Mouse (Mus musculus): ENCODE results near the gene 4930402H24Rik.
A peak's percentile ranks its signal among the peaks of the same experiment; 100 is the strongest.

Gene 4930402H24Rik

DNA sequence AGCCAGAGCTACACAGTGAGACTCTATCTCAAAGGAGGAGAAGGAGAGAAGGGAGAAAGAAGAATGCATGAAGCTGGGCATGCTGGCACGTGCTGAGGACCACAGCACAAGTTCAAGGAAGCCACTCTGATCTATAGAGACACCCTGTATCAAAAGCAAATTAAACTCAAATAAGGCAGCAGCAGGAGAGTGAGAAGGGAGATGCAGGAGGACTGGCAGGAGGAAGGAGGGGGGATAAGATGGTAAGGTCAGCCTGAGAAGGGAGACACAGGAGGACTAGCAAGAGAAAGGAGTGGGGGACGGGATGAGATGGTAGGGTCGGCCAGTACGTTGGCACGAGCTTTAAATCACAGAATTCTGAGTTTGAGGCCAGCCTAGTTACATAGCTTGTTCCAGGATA lies 90.0 kb downstream of the 4930402H24Rik start:
- ATAC-seq (ENCODE audit: insufficient number of reproducible peaks, low FRiP score, low TSS enrichment) = no peak

DNA sequence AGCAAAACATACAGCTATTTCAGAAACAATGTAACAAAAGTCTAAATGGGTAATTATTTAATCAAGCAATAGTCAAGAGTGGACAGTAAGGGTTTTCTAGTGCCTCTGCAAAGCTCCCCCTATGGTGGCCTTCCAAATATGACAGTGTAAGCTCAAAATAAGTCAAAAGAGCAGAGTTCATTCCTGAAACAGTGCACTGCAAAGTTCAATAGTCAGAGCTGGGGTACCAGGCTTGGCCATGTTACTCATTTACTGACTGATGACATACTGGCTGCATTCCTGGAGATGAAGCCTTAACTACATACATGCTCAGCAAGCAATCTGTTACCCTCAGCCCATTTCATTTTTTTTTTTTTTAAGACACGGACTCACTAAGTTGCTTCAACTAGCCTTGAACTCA lies 91.7 kb downstream of the 4930402H24Rik start:
- ATAC-seq (ENCODE audit: insufficient number of reproducible peaks, low FRiP score, low TSS enrichment) = no peak

DNA sequence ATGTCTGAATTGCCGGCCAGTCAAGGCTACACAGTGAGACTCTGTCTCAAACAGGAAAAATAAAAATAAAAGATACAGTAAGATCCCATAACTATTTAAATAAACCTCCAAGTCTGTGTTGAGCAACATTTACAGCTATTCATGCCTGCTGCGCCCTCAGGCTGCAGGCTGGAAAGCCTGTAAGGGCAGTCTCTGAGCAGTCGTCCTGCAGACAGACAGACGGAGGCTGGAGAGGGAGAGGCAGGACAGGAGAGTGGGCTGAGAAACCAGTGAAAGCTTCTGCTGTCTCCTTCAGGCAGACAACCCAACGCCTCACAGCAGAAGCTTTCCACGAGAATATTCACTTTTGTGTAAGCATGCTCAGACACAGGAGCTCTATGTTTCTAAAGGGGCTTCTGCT lies 92.5 kb downstream of the 4930402H24Rik start:
- no peak for ATAC-seq (ENCODE audit: insufficient number of reproducible peaks, low FRiP score, low TSS enrichment)

DNA sequence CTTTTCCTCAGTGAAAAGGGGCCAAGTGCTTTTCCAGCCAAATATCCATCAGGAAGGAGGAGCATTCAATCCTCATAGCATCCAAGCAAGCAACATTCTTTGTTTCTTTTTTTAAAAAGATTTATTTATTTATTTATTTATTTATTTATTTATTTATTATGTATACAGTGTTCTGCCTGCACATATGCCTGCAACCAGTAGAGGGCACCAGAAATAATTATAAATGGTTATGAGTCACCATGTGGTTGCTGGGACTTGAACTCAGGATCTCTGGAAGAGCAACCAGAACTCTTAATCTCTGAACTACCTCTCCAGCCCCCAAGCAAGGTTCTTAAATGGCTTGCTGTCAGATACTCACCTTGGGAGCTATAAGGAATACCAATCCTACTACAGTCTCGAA lies 93.7 kb downstream of the 4930402H24Rik start:
- ATAC-seq (ENCODE audit: insufficient number of reproducible peaks, low FRiP score, low TSS enrichment) = no peak

DNA sequence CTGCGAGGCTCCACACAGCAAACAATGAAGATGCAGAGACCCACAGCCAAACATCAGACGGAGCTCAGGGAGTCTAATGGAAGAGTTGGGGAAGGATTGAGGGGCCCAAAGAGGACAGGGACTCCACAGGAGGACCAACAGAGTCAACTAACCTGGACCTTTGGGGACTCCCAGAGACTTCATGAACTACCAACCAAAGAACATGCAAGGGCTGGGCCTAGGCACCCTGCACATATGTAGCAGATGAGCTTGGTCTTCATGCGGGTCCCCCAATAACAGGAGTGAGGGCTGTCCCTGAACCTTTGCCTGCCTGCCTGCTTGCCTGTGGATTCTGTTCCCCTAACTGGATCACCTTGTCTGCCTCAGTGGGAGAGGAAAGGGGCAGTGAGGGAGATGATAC lies 101.1 kb downstream of the 4930402H24Rik start:
- ATAC-seq (ENCODE audit: insufficient number of reproducible peaks, low FRiP score, low TSS enrichment) = no peak

DNA sequence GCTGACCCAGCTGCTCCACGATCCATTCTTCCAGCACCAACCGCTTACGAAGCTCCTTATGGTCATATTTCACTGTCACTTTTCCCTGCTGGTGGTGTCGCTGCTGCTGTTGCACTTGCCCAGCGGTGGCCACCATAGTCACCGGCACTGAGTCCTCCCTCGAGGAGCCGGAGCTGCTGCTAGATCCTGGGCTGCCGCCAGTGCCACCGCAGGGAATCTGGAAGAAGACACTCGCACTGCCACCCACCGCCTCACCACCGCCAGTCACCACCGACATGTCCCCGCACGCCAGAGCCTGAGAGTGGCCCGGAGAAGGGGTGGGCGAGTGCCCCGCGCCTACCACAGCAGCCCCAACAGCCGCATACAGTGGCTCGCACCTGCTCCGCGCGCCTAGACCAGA lies 102.5 kb downstream of the 4930402H24Rik start:
- no peak for ATAC-seq (ENCODE audit: insufficient number of reproducible peaks, low FRiP score, low TSS enrichment)

DNA sequence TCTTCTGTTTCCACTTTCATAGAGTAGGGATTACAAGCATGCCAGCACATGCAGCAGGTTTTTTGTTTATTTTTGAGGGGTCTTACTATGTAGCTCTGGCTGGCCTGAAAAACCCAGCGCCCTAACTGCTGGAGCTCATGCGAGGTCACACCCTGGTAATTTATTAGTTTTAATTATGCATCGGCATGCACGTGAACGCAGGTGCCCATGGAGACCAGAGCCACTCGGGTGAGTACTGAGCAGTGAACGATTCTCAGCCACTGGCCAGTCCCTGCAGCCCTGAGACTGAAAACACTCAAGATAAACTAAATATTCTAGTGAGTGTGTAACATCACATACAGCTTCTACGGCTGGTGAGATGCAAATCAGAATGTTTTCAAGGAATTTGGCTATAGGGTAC lies 110.5 kb downstream of the 4930402H24Rik start:
- no peak for ATAC-seq (ENCODE audit: insufficient number of reproducible peaks, low FRiP score, low TSS enrichment)

DNA sequence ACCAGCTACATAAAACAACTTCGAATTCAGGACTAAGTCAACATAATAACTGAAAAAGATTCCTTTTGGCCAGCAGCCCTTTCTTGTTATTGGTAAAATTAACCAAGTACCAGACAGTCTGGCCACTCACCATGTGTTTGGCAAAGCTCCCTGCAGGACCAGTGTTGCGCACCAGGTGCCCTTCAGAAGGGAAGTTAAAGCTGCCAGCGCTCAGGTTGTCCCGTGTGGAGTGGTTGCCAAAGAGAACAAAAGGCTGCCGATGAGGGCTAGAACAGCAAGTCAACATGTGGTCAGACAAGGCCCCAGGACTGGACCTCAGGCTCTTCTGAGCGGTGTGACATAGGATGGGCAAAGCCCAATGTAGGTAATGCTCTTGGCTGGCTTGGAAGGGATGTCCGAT lies 114.5 kb downstream of the 4930402H24Rik start:
- peak; percentile 97 for ATAC-seq (ENCODE audit: insufficient number of reproducible peaks, low FRiP score, low TSS enrichment)

DNA sequence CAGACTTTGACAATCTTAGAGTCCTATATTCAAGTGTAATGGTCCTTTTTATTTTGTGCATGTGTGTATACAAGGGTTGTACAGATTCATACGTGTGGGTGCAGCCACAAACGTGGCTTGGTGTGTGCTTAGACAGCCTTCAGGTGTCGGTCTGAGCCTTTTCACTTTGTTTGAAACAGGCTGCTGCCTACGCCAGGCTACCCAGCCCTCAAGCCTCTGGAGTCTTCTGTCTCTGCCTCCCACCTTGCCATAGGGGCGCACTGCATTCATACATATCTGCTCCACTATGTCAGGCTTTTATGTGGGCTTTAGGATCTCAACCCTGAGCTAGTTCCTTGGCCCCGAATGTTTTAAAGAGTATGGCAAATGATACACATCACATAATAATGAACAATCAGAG lies 116.6 kb downstream of the 4930402H24Rik start:
- no peak for ATAC-seq (ENCODE audit: insufficient number of reproducible peaks, low FRiP score, low TSS enrichment)

DNA sequence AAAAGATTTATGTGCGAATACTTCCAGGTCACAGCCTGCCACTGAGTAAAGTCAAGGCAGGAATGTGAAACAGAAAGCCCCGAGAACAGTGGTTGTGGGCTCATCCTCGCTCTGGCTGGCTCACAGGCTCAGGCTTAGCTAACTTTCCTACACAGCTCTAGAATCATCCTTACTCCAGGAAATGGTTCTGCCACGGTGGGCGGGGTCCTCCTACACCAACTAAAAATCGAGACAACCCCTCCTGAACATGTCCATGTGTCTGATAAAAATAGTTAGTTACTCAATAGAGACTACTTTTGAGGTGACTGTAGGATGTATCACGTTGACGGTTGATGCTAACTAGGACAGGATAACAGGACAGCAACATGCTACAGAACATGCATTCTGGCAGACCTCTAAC lies 117.2 kb downstream of the 4930402H24Rik start:
- ATAC-seq (ENCODE audit: insufficient number of reproducible peaks, low FRiP score, low TSS enrichment) = no peak

DNA sequence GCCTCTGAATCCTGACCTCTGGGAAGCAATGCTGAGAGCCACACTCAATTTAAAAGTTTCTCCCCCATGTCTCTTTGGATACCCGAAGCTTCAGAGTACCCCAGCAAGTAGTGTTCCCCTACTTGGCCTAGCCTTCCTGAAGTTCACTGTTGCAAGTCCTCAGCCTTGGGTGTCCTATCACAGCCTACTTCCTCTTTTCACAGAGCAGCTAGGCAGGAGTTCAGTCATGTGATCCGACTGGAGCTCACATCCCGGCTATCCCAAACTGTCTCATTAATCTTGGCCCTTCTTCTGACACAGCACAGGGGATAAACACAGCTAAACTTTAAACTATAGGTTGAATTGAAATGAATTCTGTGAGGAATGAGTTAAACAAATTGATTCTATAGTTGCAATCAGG lies 121.3 kb downstream of the 4930402H24Rik start:
- ATAC-seq (ENCODE audit: insufficient number of reproducible peaks, low FRiP score, low TSS enrichment) = no peak

DNA sequence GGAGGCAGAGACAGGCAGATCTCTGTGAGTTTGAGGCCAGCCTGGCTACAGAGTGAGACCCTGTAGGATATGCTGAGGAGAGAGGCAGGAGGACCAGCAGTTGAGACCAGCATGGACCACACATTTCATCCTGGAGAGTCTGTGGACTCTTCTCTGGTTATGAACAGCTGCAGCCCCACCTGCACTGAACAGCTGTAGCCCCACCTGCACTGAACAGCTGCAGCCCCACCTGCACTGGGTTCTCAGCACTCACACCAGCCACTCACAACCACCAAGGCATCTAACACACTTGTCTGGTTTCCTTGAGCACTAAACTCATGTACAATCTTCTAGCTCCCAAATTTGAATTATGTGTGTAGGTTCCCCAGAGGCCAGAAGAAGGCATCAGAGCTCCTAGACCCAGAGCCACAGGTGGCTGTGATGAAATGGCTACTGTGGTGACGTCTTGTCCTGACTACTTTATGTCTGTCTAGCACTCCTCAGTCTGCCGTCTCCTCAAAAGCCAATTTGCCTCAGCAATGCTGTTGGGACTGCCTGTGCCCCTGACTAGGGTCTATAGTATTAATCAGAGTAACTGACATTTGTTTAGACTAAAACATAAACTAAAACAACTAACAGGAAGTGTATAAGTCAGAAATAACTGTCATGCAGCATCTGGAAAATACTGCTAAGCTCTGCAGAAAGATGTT lies 125.4 kb downstream of the 4930402H24Rik start:
- no peak for ATAC-seq (ENCODE audit: insufficient number of reproducible peaks, low FRiP score, low TSS enrichment)

DNA sequence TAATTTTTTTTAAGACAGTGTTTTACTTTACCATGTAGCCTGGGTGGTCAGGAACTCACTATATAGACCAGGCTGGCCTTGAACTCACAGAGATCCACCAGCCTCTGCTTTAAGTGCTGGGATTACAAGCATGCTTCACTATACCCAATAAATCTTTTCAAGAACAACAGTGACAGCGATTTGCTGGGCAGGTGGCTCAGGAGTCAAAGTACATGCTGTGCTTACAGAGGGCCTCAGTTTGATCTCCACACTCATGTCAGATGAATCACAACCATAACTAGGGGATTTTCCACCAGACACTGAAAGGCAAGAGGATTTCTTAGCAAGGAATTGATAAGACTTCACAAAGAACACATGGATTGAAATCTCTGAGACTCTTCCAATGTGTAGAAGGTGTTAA lies 126.3 kb downstream of the 4930402H24Rik start:
- no peak for ATAC-seq (ENCODE audit: insufficient number of reproducible peaks, low FRiP score, low TSS enrichment)

DNA sequence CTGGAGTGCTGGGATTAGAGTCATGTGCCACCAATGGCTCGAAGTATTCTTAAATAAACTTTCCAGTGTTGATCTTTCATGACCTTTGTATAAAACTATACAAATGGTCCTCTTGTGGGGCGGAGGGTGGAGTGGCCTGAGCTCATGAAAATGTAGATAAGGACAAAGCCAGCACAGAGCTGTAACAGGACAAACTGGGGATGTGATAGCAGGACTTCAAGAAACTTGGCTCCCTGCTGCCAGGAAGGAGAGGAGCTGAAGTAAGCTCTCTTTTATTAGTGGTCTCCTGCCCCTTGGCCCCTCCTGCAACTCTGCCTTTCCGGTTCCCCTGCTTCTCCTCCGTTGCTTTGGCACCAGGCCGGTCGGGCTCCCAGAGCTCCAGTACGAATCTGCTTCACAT lies 129.6 kb downstream of the 4930402H24Rik start:
- no peak for ATAC-seq (ENCODE audit: insufficient number of reproducible peaks, low FRiP score, low TSS enrichment)

DNA sequence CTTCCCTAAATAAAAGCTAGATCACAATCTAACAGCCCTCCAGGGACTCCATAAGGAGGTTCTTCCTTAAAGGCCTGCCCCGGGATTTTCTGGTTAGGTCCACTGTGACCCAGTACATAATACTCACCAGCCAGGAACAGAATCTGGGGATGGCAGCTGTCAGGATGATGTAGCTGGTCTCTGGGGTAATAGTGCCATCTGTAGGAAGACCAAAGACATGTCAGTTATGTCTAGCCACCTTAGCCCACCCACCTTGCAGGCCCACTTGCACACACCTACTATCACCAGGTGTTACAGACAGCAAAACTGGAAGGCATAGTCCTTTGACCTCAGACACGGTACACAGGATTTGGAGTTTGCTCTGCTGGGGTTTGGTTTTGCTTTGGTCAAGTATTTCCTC lies 138.7 kb downstream of the 4930402H24Rik start:
- no peak for ATAC-seq (ENCODE audit: insufficient number of reproducible peaks, low FRiP score, low TSS enrichment)

DNA sequence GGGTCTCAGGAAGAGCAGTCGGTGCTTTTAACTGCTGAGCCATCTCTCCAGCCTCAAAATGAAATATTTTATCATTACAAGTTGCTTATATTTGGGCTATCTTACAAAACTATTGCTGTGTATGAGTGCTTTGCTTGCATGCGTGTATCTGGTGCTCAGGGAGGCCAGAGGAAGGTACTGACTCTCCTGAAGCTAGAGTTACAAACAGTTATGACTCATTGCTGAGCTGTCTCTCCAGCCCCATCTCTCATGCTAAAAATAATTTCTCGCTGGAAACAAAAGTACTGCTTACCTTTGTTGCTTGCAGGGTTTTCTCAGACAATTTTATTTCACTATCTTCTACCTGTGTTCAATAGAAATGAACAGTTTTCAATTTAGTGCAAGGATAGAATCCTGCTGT lies 140.8 kb downstream of the 4930402H24Rik start:
- ATAC-seq (ENCODE audit: insufficient number of reproducible peaks, low FRiP score, low TSS enrichment) = no peak

DNA sequence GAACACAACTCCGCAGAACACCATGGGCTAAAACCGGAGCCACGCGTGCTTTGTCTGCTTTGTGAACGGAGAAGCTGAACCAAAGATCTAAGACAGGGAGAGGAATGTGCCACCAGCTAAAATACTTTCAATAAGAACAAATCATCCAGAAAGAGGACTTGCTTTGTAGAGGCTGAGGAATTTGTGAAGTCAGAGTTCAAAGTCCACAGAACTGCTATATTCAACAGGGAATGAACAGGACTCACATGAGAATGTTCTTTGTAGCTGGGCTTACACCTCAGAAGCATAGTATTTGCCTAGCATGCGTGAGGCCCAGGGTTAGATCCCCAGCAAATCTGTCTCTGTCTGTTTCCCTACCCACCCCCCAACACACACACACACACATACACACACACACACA lies 145.3 kb downstream of the 4930402H24Rik start:
- ATAC-seq (ENCODE audit: insufficient number of reproducible peaks, low FRiP score, low TSS enrichment) = no peak

DNA sequence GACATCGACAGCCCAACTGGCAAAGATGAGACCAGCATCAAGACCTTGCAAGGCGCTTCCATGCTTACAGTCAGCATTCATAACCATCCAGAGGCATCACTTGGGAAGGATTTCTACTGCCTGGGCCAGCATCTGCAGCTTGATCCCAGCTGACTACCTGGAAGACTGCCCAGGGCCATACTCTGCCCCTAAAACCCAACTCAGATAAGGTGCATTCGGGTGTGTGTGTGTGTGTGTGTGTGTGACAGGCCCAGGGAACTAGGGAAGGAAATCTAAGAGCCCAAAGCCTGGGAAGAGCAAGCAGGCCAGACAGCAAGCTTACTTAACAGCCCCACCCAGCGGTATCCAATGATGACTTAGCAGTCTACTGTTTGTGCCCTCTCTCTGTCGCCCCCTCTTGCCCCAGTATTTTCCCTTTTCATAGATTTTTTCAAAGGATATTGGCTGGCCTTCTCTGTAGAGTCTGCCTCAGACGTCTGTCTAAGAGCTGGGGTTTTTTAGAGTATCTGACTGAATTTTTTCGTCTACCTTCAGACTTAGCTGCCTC lies 151.1 kb downstream of the 4930402H24Rik start:
- no peak for ATAC-seq (ENCODE audit: insufficient number of reproducible peaks, low FRiP score, low TSS enrichment)

DNA sequence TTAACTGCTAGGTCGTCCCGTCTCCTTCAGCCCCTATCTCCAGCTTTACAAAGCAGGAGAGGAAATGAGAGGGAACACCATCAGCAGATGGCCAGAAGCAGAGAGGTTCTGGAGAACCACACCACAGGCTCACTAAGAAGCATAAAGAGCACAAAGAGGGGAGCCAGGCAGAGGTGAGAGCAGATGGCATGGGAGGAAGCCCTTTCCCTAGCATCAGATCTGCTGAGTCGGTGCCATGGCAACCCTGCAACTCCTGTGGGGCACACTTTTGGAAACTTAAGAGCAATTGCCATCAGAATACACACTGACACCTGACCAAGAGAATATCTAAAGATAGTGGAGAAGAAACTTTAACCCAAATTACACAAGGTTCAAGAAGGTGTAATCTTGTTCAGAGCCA lies 151.6 kb downstream of the 4930402H24Rik start:
- ATAC-seq (ENCODE audit: insufficient number of reproducible peaks, low FRiP score, low TSS enrichment) = 0 out of 2 replicates have a peak, but pooled peaks have one; percentile 45

DNA sequence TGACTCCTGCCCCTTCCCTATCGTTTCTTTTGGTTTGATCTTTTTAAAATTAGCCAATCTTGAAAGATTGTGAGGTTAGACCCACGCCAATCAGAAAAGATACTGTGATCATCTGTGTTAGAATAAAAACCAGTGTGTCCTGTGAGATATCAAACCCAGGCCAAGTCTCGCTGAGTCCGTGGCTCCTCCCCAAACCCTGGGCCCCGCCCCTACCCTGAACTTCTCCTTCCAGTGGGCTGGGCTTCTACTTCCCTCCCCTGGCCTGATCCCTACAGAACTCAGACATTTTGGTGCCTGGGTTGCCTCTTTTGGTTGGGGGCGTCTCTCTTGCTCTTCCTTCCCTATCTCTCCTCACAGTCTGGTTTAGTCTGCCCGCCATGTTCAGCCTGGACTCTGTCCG lies 155.8 kb downstream of the 4930402H24Rik start:
- no peak for ATAC-seq (ENCODE audit: insufficient number of reproducible peaks, low FRiP score, low TSS enrichment)

DNA sequence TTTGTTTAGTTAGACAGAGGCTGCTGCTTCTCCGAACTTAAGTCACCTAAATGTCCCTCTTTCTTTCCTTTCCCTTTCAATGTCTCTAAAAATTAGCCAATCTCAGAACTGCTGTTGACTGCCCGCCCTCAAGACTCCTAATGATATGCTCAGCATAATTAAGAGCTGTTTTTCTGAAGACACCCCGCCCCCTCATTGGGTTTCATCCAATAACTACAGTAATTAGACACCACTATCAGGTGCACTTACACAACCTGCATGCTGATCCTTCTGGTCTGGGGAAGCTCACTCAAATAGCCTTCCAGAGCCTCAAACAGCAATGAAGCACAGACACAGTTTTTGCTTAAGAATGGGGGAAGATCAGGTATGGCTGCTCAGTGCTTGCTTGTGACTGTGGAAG lies 156.5 kb downstream of the 4930402H24Rik start:
- ATAC-seq (ENCODE audit: insufficient number of reproducible peaks, low FRiP score, low TSS enrichment) = no peak

DNA sequence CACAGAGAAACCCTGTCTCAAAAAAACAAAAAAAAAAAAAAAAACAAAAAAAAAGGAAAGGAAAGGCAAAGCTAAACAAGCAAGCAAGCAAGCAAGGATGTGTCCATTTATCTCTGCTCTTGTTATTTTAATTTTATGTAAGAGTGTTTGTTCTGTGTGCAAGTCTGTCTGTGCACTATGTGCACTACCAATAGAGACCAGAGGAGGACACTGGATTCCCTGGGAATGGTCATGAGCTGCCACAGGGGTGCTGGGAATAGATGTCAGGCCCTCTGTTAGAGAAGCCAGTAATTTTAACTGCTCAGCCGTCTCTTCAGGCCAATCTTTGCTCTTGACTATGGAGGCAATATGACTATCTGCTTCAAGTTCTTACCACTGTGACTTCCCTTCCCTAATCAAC lies 162.6 kb downstream of the 4930402H24Rik start:
- no peak for ATAC-seq (ENCODE audit: insufficient number of reproducible peaks, low FRiP score, low TSS enrichment)
